Mouse (Mus musculus) embryo, embryonic 10.5 days (tissue): ENCODE data around the gene Trim41.
"Not testable (repeated sequence)": the region's sequence is repeated elsewhere in the genome, so short reads cannot be mapped to it uniquely, and the experiment has no call there.

Source experiments
- DNase-seq: peaks from one replicate; pipeline ENCODE4 v3.0.0-alpha.2; 2015; ENCODE audit warnings: low spot score

Trim41 gene

GRCm38 (mm10) chr11:48816800-48817665 is at the start of gene Trim41:
Gene Trim41 (minus strand): TSS chr11:48817353.
- DNase-seq = peak; percentile 99

- DNase-seq = no peak
Observed at GRCm38 (mm10) chr11:48866481-48866880, 49.3 kb upstream of the Trim41 start.

GRCm38 (mm10) chr11:48863808-48864207 is 46.7 kb upstream of the Trim41 start:
- no peak for DNase-seq

- no peak for DNase-seq
Observed at GRCm38 (mm10) chr11:48862784-48863319, 45.7 kb upstream of the Trim41 start.

- DNase-seq = peak; percentile 91
Observed at GRCm38 (mm10) chr11:48859014-48859413, 41.9 kb upstream of the Trim41 start.

GRCm38 (mm10) chr11:48853474-48854180 is 36.5 kb upstream of the Trim41 start:
- DNase-seq = peak; percentile 93

GRCm38 (mm10) chr11:48852624-48853473 is 35.7 kb upstream of the Trim41 start:
- DNase-seq = no peak

- DNase-seq = no peak
Observed at GRCm38 (mm10) chr11:48852190-48852589, 35.0 kb upstream of the Trim41 start.

- DNase-seq = no peak
Observed at GRCm38 (mm10) chr11:48851270-48851995, 34.3 kb upstream of the Trim41 start.

- no peak for DNase-seq
Observed at GRCm38 (mm10) chr11:48850240-48850639, 33.1 kb upstream of the Trim41 start.

GRCm38 (mm10) chr11:48846881-48847280 is 29.7 kb upstream of the Trim41 start:
- DNase-seq = no peak

- not testable (repeated sequence) for DNase-seq
Observed at GRCm38 (mm10) chr11:48846362-48846761, 29.2 kb upstream of the Trim41 start.

GRCm38 (mm10) chr11:48845244-48845815 is 28.2 kb upstream of the Trim41 start:
- DNase-seq = no peak

GRCm38 (mm10) chr11:48844309-48844708 is 27.2 kb upstream of the Trim41 start:
- DNase-seq = no peak

GRCm38 (mm10) chr11:48843202-48843601 is 26.0 kb upstream of the Trim41 start:
- DNase-seq = no peak

GRCm38 (mm10) chr11:48842378-48842792 is 25.2 kb upstream of the Trim41 start:
- DNase-seq = no peak

- no peak for DNase-seq
Observed at GRCm38 (mm10) chr11:48841213-48841612, 24.1 kb upstream of the Trim41 start.

GRCm38 (mm10) chr11:48840805-48841204 is 23.7 kb upstream of the Trim41 start:
- no peak for DNase-seq

GRCm38 (mm10) chr11:48838879-48839680 is 21.9 kb upstream of the Trim41 start:
- no peak for DNase-seq
